7 mouse cellular contexts compared by ENCODE assay signal in the genomic region with DNA sequence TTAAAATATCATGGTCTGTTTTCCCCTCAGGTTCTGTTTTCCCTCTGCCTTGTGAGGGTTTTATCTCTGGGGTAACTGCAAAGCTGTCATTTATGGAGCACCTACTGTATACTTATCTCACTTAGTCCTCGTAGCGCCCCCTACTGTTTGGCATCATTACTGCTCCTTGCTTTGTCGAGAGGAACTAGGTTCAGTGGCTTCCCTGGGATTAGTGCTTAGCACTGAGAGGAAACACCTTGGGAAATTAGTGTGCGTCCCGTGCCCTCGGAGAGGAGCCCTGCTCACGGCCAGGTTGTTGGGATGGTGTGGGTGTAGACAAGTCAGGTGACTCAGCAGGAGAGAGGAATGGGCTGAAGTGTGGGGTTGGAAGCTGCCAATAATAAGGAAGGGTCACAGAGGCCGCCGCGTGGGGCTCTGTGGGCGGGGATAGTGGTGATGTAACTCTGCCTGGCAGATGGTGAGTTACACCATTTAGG. TPM values are rescaled to one million over a fixed set of nuclear protein-coding genes. Genes with fewer than 3 reads are reported as not detected.
DNase-seq lines count a peak whose midpoint lies in the region; ATAC-seq lines count a peak whose summit lies in the region.

No protein-coding gene starts in this region.

- 28% methylated on average over 11 of the region's 11 CpGs for WGBS in midbrain, embryonic 14.5 days
- 36% methylated on average over 11 of the region's 11 CpGs for WGBS in midbrain, embryonic 16.5 days
- WGBS in limb, embryonic 13.5 days: 19% methylated on average over 11 of the region's 11 CpGs

- peak; percentile 65 for DNase-seq in midbrain, embryonic 14.5 days
- peak; percentile 65 for DNase-seq in adipocyte (ENCODE audit: low spot score)
- peak; percentile 71 for DNase-seq in heart, adult 8-10 months (ENCODE audit: low spot score)
- peak; percentile 46 to 57 for DNase-seq in natural killer cell, adult 2 months (ENCODE audit: low spot score in 2 of 2)
- DNase-seq in ovary, postnatal 10 days (ENCODE audit: low spot score): no peak

- H3K4me2 ChIP-seq in midbrain, embryonic 14.5 days (ENCODE audit: low read length): no peak overlapping the region
- no peak overlapping the region for H3K4me2 ChIP-seq in midbrain, embryonic 16.5 days (ENCODE audit: low read length)
- H3K4me2 ChIP-seq in limb, embryonic 13.5 days (replicated peaks): peak overlapping the region; percentile 5; the same call in 1 of the 2 replicates

- no peak overlapping the region for H3K9ac ChIP-seq in midbrain, embryonic 14.5 days (replicated peaks; ENCODE audit: low read length)
- H3K9ac ChIP-seq in midbrain, embryonic 16.5 days (ENCODE audit: low read depth, low read length): no peak overlapping the region
- H3K9ac ChIP-seq in limb, embryonic 13.5 days: no peak overlapping the region

- no peak overlapping the region; the same call in 1 of the 2 replicates for H3K27ac ChIP-seq in midbrain, embryonic 14.5 days (replicated peaks; ENCODE audit: low read depth, low read length)
- no peak overlapping the region for H3K27ac ChIP-seq in midbrain, embryonic 16.5 days (ENCODE audit: low read length)
- no peak overlapping the region for H3K27ac ChIP-seq in limb, embryonic 13.5 days

- no peak for ATAC-seq in midbrain, embryonic 14.5 days (ENCODE audit: low FRiP score, low TSS enrichment)
- ATAC-seq in midbrain, embryonic 16.5 days: no peak
- ATAC-seq in limb, embryonic 13.5 days (ENCODE audit: low FRiP score, low read depth): no peak

- no peaks in the 10 kb centered on the region for H3K36me3 ChIP-seq in midbrain, embryonic 14.5 days (ENCODE audit: control insufficient read depth, insufficient read depth, low read length)
- H3K36me3 ChIP-seq in midbrain, embryonic 16.5 days (ENCODE audit: control insufficient read depth, insufficient read depth, low read length): no peaks in the 10 kb centered on the region
- no peaks in the 10 kb centered on the region for H3K36me3 ChIP-seq in limb, embryonic 13.5 days

- H3K4me3 ChIP-seq in midbrain, embryonic 14.5 days (replicated peaks; ENCODE audit: low read depth, low read length): no peak overlapping the region
- no peak overlapping the region for H3K4me3 ChIP-seq in midbrain, embryonic 16.5 days (ENCODE audit: low read depth, low read length)
- H3K4me3 ChIP-seq in limb, embryonic 13.5 days: no peak overlapping the region

- H3K27me3 ChIP-seq in midbrain, embryonic 14.5 days (ENCODE audit: control insufficient read depth, insufficient read depth, low read length): no peaks in the 10 kb centered on the region
- H3K27me3 ChIP-seq in midbrain, embryonic 16.5 days (ENCODE audit: control insufficient read depth, insufficient read depth, low read depth, low read length): no peaks in the 10 kb centered on the region
- no peaks in the 10 kb centered on the region for H3K27me3 ChIP-seq in limb, embryonic 13.5 days

- peaks cover 33% of the 10 kb centered on the region for H3K4me1 ChIP-seq in midbrain, embryonic 14.5 days (ENCODE audit: control insufficient read depth, insufficient read depth, low read length)
- peaks cover 15% of the 10 kb centered on the region for H3K4me1 ChIP-seq in midbrain, embryonic 16.5 days (ENCODE audit: control insufficient read depth, insufficient read depth, low read length)
- H3K4me1 ChIP-seq in limb, embryonic 13.5 days: peaks cover 80% of the 10 kb centered on the region

- H3K9me3 ChIP-seq in midbrain, embryonic 14.5 days (ENCODE audit: control insufficient read depth, low read length): no peaks in the 10 kb centered on the region
- H3K9me3 ChIP-seq in midbrain, embryonic 16.5 days (replicated peaks; ENCODE audit: control insufficient read depth, low read length, poor library complexity, severe bottlenecking): no peaks in the 10 kb centered on the region
- H3K9me3 ChIP-seq in limb, embryonic 13.5 days: no peaks in the 10 kb centered on the region

RNA-seq across cellular contexts. Expression of gene Trak1, which starts 54.9 kb away (rescaled TPM):
- polyA plus RNA-seq in midbrain, embryonic 14.5 days (2014; fragmentation: Nextera tagmentation; extraction: Ambion mirVana): 47.0 and 53.6 TPM in 2 replicates
- 53.8 and 60.6 TPM in 2 replicates for polyA plus RNA-seq in midbrain, embryonic 16.5 days (2015; fragmentation: Nextera tagmentation; extraction: Ambion mirVana)
- total RNA-seq in heart, adult 8-10 months (2022): 100 to 1,000 TPM; 294 to 334 (median 302) TPM
- polyA plus RNA-seq in limb, embryonic 13.5 days (2015; fragmentation: Nextera tagmentation; extraction: Ambion mirVana): 17.0 and 17.7 TPM in 2 replicates
